Mouse (Mus musculus): Measurements from ENCODE around the gene Erich2. TPM values are rescaled to one million over a fixed set of nuclear protein-coding genes. Genes with fewer than 3 reads are reported as not detected.

Gene Erich2
- polyA plus RNA-seq (2014; fragmentation: Nextera tagmentation; extraction: Ambion mirVana): 6.1 and 6.2 TPM in 2 replicates

- 13% methylated on average over 10 of the region's 10 CpGs for WGBS
- H3K4me2 ChIP-seq: peak within 1 kb of the TSS; percentile 62
- no peaks in the 10 kb centered on the region for H3K36me3 ChIP-seq (ENCODE audit: insufficient read depth)
- no peaks in the 10 kb centered on the region for H3K27me3 ChIP-seq (ENCODE audit: insufficient read depth, low read length)
- ATAC-seq (ENCODE audit: insufficient read depth) (peak; percentile 0; the same call in 1 of the 2 replicates), DNase-seq (peak; percentile 79)
- peak within 1 kb of the TSS; percentile 55 for H3K27ac ChIP-seq (ENCODE audit: low read depth)
- TF ChIP-seq CTCF (IDR thresholded peaks at IDR 0.05; ENCODE audit: low read depth): peak; percentile 11; the same call in 1 of the 2 replicates
- H3K4me1 ChIP-seq (ENCODE audit: insufficient read depth): peaks cover 24% of the 10 kb centered on the region
- peak within 1 kb of the TSS; percentile 57 for H3K4me3 ChIP-seq (ENCODE audit: low read depth, low read length)
- no peaks in the 10 kb centered on the region for H3K9me3 ChIP-seq (ENCODE audit: low read depth, low read length)
- H3K9ac ChIP-seq: peak within 1 kb of the TSS; percentile 38
Observed at GRCm38 (mm10) chr2:70508496-70508895, at the start of gene Erich2. TSS of gene Erich2 (plus strand) at chr2:70508819.

- Histone ChIP-seq H3K27ac (ENCODE audit: low read depth) (no peak overlapping the region), H3K4me3 (ENCODE audit: low read depth, low read length) (no peak overlapping the region), H3K4me1 (ENCODE audit: insufficient read depth) (no peaks in the 10 kb centered on the region), H3K9me3 (ENCODE audit: low read depth, low read length) (no peaks in the 10 kb centered on the region), H3K4me2 (no peak overlapping the region), H3K27me3 (ENCODE audit: insufficient read depth, low read length) (no peaks in the 10 kb centered on the region), H3K9ac (no peak overlapping the region), H3K36me3 (ENCODE audit: insufficient read depth) (no peaks in the 10 kb centered on the region)
- no peak for ATAC-seq (ENCODE audit: insufficient read depth)
- no peak for TF ChIP-seq CTCF (IDR thresholded peaks at IDR 0.05; ENCODE audit: low read depth)
- 89% methylated on average over 1 of the region's 1 CpGs for WGBS
- no peak for DNase-seq
Observed at GRCm38 (mm10) chr2:70463606-70464005, 45.0 kb upstream of the Erich2 start.

GRCm38 (mm10) chr2:70471136-70471535 is 37.5 kb upstream of the Erich2 start:
- peak; percentile 26 for DNase-seq
- no peaks in the 10 kb centered on the region for H3K36me3 ChIP-seq (ENCODE audit: insufficient read depth)
- 41% methylated on average over 5 of the region's 5 CpGs for WGBS

GRCm38 (mm10) chr2:70471861-70472620 is 36.6 kb upstream of the Erich2 start:
- Histone ChIP-seq H3K4me1 (ENCODE audit: insufficient read depth) (0 out of 2 replicates have a peak, but pooled peaks cover 4% of the 10 kb centered on the region), H3K4me2 (peak overlapping the region; percentile 92), H3K9me3 (ENCODE audit: low read depth, low read length) (no peaks in the 10 kb centered on the region), H3K27ac (ENCODE audit: low read depth) (no peak overlapping the region), H3K9ac (peak overlapping the region; percentile 53), H3K4me3 (ENCODE audit: low read depth, low read length) (peak overlapping the region; percentile 47), H3K36me3 (ENCODE audit: insufficient read depth) (no peaks in the 10 kb centered on the region), H3K27me3 (ENCODE audit: insufficient read depth, low read length) (peaks cover 45% of the 10 kb centered on the region)
- under 1% methylated on average over 48 of the region's 48 CpGs for WGBS
- ATAC-seq (ENCODE audit: insufficient read depth) (peak; percentile 26; the same call in 1 of the 2 replicates), DNase-seq (peak; percentile 66)
- no peak for TF ChIP-seq CTCF (IDR thresholded peaks at IDR 0.05; ENCODE audit: low read depth)

More at GRCm38 (mm10) chr2:70471136-70471535, 37.5 kb upstream of the Erich2 start:
- H3K27ac ChIP-seq (ENCODE audit: low read depth): no peak overlapping the region
- peak overlapping the region; percentile 92 for H3K4me2 ChIP-seq
- H3K4me3 ChIP-seq (ENCODE audit: low read depth, low read length): 0 out of 2 replicates have a peak overlapping the region, but pooled peaks have one; percentile 47
- no peak for TF ChIP-seq CTCF (IDR thresholded peaks at IDR 0.05; ENCODE audit: low read depth)
- H3K27me3 ChIP-seq (ENCODE audit: insufficient read depth, low read length): peaks cover 36% of the 10 kb centered on the region
- H3K4me1 ChIP-seq (ENCODE audit: insufficient read depth): 0 out of 2 replicates have a peak, but pooled peaks cover 2% of the 10 kb centered on the region
- no peak for ATAC-seq (ENCODE audit: insufficient read depth)
- H3K9ac ChIP-seq: no peak overlapping the region
- H3K9me3 ChIP-seq (ENCODE audit: low read depth, low read length): no peaks in the 10 kb centered on the region

- Histone ChIP-seq H3K27ac (ENCODE audit: low read depth) (peak overlapping the region; percentile 18; the same call in 1 of the 2 replicates), H3K4me2 (no peak overlapping the region), H3K27me3 (ENCODE audit: insufficient read depth, low read length) (no peaks in the 10 kb centered on the region), H3K36me3 (ENCODE audit: insufficient read depth) (no peaks in the 10 kb centered on the region), H3K4me1 (ENCODE audit: insufficient read depth) (no peaks in the 10 kb centered on the region), H3K9ac (no peak overlapping the region), H3K9me3 (ENCODE audit: low read depth, low read length) (no peaks in the 10 kb centered on the region), H3K4me3 (ENCODE audit: low read depth, low read length) (no peak overlapping the region)
- TF ChIP-seq CTCF (IDR thresholded peaks at IDR 0.05; ENCODE audit: low read depth): no peak
- ATAC-seq (ENCODE audit: insufficient read depth) (no peak), DNase-seq (peak; percentile 28)
- WGBS: 34% methylated on average over 13 of the region's 13 CpGs
Observed at GRCm38 (mm10) chr2:70497715-70498318, 10.8 kb upstream of the Erich2 start.

- 79% methylated on average over 10 of the region's 10 CpGs for WGBS
- no peak for ATAC-seq (ENCODE audit: insufficient read depth)
Observed at GRCm38 (mm10) chr2:70503436-70503835, 5.2 kb upstream of the Erich2 start.

GRCm38 (mm10) chr2:70505229-70505628 is 3.4 kb upstream of the Erich2 start:
- TF ChIP-seq CTCF (IDR thresholded peaks at IDR 0.05; ENCODE audit: low read depth): peak; percentile 20; the same call in 1 of the 2 replicates
- 3% methylated on average over 1 of the region's 1 CpGs for WGBS
- Histone ChIP-seq H3K4me2 (peak overlapping the region; percentile 28; the same call in 1 of the 2 replicates), H3K4me3 (ENCODE audit: low read depth, low read length) (no peak overlapping the region), H3K9ac (no peak overlapping the region), H3K27ac (ENCODE audit: low read depth) (peak overlapping the region; percentile 63), H3K9me3 (ENCODE audit: low read depth, low read length) (no peaks in the 10 kb centered on the region), H3K27me3 (ENCODE audit: insufficient read depth, low read length) (no peaks in the 10 kb centered on the region), H3K4me1 (ENCODE audit: insufficient read depth) (peaks cover 24% of the 10 kb centered on the region), H3K36me3 (ENCODE audit: insufficient read depth) (no peaks in the 10 kb centered on the region)
- DNase-seq: peak; percentile 64
- ATAC-seq (ENCODE audit: insufficient read depth): no peak

More at GRCm38 (mm10) chr2:70503436-70503835, 5.2 kb upstream of the Erich2 start:
- no peak for DNase-seq
- H3K27me3 ChIP-seq (ENCODE audit: insufficient read depth, low read length): no peaks in the 10 kb centered on the region
- H3K27ac ChIP-seq (ENCODE audit: low read depth): no peak overlapping the region
- no peak overlapping the region for H3K4me3 ChIP-seq (ENCODE audit: low read depth, low read length)
- no peak overlapping the region for H3K4me2 ChIP-seq
- TF ChIP-seq CTCF (IDR thresholded peaks at IDR 0.05; ENCODE audit: low read depth): no peak
- H3K9ac ChIP-seq: no peak overlapping the region
- no peaks in the 10 kb centered on the region for H3K36me3 ChIP-seq (ENCODE audit: insufficient read depth)
- H3K9me3 ChIP-seq (ENCODE audit: low read depth, low read length): no peaks in the 10 kb centered on the region
- H3K4me1 ChIP-seq (ENCODE audit: insufficient read depth): peaks cover 24% of the 10 kb centered on the region
